Mouse (Mus musculus): Measurements from ENCODE around the gene Aqp3. TPM values are rescaled to one million over a fixed set of nuclear protein-coding genes. Genes with fewer than 3 reads are reported as not detected.

Aqp3 gene
- total RNA-seq, 2 experiments from 2014 or later: 1.1 to 1.2 TPM

DNA sequence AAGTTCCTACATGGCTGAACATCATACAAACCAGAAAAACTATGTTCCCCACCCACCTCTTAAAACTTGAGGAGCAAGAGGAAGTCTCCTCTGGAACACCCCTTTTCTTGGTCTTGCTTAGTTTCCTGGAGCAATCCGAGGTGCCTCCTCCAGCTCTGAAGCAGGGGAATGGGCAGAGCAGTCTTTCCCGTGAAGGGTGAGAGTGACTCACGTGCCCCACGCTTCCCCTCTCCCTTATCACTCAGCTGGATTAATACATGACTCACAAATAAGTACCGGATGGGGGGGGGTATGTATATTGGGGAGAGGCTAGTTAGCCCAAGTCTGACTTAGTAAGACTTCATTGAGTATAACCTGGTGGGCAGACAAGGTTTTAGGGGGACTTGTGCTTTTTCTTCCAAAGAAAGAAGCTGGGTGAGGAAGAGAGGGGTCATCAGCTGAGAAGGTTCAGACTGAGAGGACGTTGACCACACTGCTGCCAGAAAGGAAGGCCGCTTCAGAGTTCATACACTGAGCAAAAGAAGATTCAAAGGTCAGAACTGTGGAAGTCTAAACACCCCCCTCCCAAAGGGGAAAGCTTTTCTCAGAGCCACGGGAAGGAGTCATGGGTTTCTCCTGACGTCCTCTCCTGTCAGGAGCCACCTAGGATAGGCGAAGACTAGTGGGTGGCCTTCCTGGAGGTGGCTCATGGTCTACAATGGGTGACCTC lies 10.9 kb upstream of the Aqp3 start:
- ATAC-seq (replicated peaks; ENCODE audit: low FRiP score, low TSS enrichment, poor library complexity, severe bottlenecking): no peak

DNA sequence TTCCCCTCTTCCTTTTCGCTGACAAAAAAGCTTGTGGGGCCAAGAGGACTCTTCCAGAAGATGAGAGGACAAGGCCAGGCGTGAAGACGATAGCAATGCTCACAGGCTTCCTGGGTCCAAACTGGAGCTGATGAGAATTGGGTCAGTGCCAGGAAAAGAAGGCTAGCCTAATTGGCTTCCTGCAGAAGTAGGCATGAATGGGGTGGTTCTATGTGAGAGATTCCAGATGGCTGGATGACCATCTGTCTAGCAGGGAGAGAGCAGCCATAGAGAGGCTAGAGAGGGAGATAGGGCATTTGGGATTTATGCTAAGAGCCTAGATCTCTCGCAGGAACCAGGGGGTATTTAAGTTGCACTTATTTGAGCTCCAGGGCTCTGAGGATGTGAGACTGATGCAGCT lies 9.5 kb upstream of the Aqp3 start:
- no peak for ATAC-seq (replicated peaks; ENCODE audit: low FRiP score, low TSS enrichment, poor library complexity, severe bottlenecking)

DNA sequence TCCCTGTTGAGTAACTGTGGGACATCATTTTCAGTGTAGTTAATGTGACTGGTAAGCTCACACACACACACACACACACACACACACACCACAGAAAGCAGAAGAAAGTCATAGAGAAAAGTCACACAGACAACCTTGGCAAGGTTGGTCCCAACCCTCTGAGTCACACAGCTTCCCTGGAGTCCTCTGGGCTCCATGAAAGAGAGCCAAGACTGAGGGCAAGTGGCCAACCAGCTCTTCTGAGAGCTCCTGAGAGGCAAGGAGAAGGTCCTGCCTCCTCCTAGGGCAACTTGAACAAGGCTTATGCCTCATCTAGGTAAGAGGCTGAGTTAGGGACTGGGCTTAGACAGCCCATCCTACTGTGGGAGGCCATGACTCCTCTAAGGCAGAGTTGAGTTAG lies 4.9 kb upstream of the Aqp3 start:
- ATAC-seq (replicated peaks; ENCODE audit: low FRiP score, low TSS enrichment, poor library complexity, severe bottlenecking): no peak

- ATAC-seq (replicated peaks; ENCODE audit: low FRiP score, low TSS enrichment, poor library complexity, severe bottlenecking): no peak
Observed at GRCm38 (mm10) chr4:41100986-41101385, 3.0 kb upstream of the Aqp3 start.

DNA sequence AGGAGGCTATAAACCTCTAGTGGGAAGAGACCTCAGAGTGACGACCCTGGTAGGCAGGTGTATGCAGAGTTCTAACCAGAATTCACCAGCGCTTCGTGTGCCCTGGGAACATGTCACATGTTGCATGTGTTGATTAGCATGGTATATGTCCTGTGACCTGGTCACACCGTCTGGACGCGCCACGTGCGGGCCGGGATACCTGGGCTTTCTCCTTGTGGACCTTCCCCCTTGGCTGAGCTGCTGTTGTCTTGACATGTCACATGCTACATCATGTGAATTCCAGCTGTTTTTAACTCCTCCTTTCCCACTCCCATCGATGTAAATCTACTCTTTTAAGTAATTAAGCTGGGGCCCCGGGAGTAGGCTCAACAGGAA lies 581 bp upstream of the Aqp3 start:
- ATAC-seq (replicated peaks; ENCODE audit: low FRiP score, low TSS enrichment, poor library complexity, severe bottlenecking): no peak

DNA sequence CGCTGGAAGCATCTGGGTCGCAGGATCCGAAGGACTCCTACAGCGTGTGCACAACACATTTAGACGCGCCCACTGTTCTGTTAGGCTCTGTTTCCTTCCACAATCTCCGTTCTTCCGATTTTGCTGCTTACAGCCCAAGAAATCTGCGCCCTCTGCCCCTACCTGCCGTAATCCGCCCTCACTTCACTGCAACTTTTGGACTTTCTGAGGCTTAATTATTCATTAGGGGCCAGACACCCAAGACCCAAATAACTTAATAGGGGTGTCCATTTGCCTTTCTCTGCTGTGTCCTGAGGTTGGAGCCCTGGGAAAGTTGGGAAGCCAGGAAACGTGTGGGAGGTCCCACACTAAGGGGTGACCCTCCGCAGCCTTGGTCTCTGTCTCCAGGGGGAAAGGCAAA lies 602 bp downstream of the Aqp3 start:
- no peak for ATAC-seq (replicated peaks; ENCODE audit: low FRiP score, low TSS enrichment, poor library complexity, severe bottlenecking)

- ATAC-seq (replicated peaks; ENCODE audit: low FRiP score, low TSS enrichment, poor library complexity, severe bottlenecking): 0 out of 2 replicates have a peak, but pooled peaks have one; percentile 36
Observed at GRCm38 (mm10) chr4:41096794-41097193, 1.2 kb downstream of the Aqp3 start.

DNA sequence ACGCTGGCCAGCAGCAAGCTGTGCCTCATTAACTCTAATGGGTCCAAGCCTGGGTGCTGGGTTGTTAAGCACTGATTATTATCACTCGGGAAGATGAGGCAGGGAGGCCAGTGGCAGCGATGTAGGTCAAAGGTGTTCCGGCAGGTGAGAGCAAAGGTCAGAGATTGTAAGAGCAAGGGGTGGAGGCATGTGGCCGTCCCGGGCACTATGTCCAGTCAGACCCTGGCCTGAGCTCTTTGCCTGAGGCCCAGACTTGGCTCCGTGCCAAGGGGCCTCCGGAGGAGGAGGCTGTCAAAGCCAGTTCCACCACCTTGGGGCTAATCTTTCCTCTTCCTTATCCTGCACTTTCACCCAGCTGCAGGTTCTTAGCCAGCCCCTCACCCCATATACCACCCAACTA lies 1.8 kb downstream of the Aqp3 start:
- ATAC-seq (replicated peaks; ENCODE audit: low FRiP score, low TSS enrichment, poor library complexity, severe bottlenecking): no peak

DNA sequence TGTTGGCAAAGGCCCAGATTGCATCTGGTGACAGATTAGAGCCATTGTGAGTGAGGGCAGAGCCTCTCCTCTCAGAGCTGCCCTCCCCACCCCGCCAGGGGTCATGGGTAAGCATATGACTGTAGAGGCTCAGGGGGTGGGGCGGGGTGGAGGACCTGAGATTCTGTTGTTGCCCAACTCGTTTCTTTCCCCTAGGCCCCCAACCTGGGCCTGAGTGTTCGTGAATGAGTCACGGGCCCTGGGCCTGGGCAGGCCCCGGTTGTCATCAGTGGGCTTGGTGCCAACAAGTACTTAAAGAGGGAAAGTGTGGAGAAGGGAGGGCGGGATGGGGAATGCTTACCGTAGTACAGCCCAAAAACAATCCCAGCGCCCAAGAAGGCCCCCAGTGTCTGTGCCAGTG lies 3.6 kb downstream of the Aqp3 start:
- no peak for ATAC-seq (replicated peaks; ENCODE audit: low FRiP score, low TSS enrichment, poor library complexity, severe bottlenecking)

DNA sequence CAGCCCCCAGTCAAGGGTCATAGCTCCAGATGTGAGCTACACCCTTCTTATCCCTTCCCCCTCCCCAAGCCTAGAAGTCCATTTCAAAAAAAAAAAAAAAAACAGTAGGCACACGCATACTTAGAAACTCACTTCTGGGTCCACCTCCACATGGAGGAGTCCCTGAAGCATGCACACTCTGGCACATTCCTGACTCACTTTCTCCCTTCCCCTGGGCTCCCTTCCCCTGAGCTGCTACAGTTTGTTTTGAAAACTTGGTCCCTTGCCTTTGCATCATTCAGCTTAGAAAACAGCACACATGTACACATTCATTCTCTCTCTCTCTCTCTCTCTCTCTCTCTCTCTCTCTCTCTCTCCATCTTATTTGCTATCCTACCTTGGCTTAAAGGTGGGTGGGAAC lies 5.0 kb downstream of the Aqp3 start:
- ATAC-seq (replicated peaks; ENCODE audit: low FRiP score, low TSS enrichment, poor library complexity, severe bottlenecking): no peak

GRCm38 (mm10) chr4:41091391-41091790 lies 6.6 kb downstream of the Aqp3 start:
- ATAC-seq (replicated peaks; ENCODE audit: low FRiP score, low TSS enrichment, poor library complexity, severe bottlenecking): no peak

GRCm38 (mm10) chr4:41089705-41090104 lies 8.3 kb downstream of the Aqp3 start:
- no peak for ATAC-seq (replicated peaks; ENCODE audit: low FRiP score, low TSS enrichment, poor library complexity, severe bottlenecking)

- ATAC-seq (replicated peaks; ENCODE audit: low FRiP score, low TSS enrichment, poor library complexity, severe bottlenecking): no peak
Observed at GRCm38 (mm10) chr4:41089189-41089588, 8.8 kb downstream of the Aqp3 start.

- peak; percentile 87 for ATAC-seq (replicated peaks; ENCODE audit: low FRiP score, low TSS enrichment, poor library complexity, severe bottlenecking)
Observed at GRCm38 (mm10) chr4:41087459-41088298, 10.3 kb downstream of the Aqp3 start.

DNA sequence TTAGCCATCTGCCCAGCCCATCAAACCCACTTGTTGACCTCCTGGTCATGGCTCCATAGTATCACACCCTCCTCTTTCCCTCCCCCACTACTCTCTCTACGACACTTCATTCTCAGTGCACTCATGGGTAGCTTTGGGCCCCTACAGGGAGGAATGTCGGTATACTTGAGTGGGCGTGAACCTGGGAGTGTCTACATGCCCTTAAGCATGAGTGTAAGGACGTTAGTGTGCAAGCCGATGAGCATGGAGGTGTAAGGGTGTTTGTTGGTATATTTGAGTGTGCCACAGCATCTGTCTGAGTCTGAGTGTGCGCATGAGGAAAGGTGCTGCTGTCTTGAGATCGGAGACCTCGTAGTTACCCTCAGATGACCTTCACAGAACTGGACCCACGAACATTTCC lies 11.0 kb downstream of the Aqp3 start:
- ATAC-seq (replicated peaks; ENCODE audit: low FRiP score, low TSS enrichment, poor library complexity, severe bottlenecking): peak; percentile 27; the same call in 1 of the 2 replicates

DNA sequence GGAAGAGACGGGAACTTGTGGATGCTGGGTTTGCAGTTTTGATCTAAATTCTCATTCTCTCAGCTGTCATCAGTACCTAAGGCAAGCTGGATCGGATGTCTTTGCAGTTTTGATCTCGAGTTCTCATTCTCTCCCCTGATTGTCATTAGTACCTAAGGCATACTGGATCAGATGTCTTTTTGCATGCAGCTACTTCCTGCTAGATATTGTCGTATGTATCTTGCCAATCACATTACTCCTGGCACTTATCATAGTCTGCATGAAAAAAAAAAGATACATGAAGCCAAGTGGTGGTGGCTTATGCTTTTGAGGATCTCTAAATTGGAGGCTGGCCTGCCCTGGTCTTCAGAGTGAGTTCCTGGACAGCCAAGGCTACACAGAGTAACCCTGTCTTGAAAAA lies 13.2 kb downstream of the Aqp3 start:
- no peak for ATAC-seq (replicated peaks; ENCODE audit: low FRiP score, low TSS enrichment, poor library complexity, severe bottlenecking)

- ATAC-seq (replicated peaks; ENCODE audit: low FRiP score, low TSS enrichment, poor library complexity, severe bottlenecking): peak; percentile 77
Observed at GRCm38 (mm10) chr4:41082803-41083202, 15.2 kb downstream of the Aqp3 start.

DNA sequence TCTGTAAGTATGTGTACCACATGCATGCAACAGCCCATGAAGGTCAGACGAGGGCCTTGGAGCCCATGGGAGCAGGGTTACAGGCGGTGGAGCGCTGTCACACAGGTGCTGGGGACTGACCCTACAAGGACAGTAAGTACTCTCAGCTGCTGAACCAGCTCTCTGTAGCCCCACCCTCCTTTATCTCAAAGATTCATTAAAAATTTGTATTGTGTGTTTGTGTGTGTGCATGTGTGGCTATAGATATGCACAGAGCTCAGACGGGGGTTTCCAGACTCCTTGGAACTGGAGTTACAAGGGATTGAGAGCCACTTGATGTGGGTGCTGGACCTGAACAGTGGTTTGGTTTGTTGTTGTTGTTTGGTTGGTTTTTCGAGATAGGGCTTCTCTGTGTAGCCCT lies 16.2 kb downstream of the Aqp3 start:
- ATAC-seq (replicated peaks; ENCODE audit: low FRiP score, low TSS enrichment, poor library complexity, severe bottlenecking): peak; percentile 80

DNA sequence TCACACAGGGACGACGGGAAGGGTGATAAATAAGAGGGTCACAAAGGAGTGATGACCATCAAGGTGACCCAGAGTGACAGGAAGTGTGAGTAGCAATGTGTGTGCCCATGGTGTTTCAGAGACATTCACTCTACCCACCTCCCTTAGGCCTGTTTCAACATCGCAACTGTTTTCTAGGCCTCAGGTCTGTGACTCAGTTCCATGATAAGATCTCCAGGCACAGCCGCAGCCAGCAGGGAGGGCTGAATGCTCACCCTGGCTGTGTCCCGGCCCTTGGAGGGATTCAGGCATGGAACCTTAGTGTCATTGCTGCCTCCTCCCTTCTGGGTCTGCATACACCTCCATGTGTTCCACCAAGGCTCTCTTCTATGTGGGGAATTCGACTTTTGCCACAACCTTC lies 19.3 kb downstream of the Aqp3 start:
- no peak for ATAC-seq (replicated peaks; ENCODE audit: low FRiP score, low TSS enrichment, poor library complexity, severe bottlenecking)

GRCm38 (mm10) chr4:41074461-41074860 lies 23.5 kb downstream of the Aqp3 start:
- no peak for ATAC-seq (replicated peaks; ENCODE audit: low FRiP score, low TSS enrichment, poor library complexity, severe bottlenecking)

Measured in megakaryocyte-erythroid progenitor cell, adult 5-6 weeks (primary cell).